Mouse (Mus musculus): ENCODE results near the gene Braf. TPM values are rescaled to one million over a fixed set of nuclear protein-coding genes. Genes with fewer than 3 reads are reported as not detected.

Gene Braf
- total and polyA plus RNA-seq, 3 experiments: 4.0 to 41.6 (median 29.2) TPM

- no peak for DNase-seq
Observed at GRCm38 (mm10) chr6:39606862-39607261, 118.4 kb downstream of the Braf start.

- no peak for DNase-seq
Observed at GRCm38 (mm10) chr6:39606056-39606455, 119.2 kb downstream of the Braf start.

GRCm38 (mm10) chr6:39604565-39604964 lies 120.7 kb downstream of the Braf start:
- DNase-seq: no peak

- DNase-seq: no peak
Observed at GRCm38 (mm10) chr6:39601828-39602227, 123.4 kb downstream of the Braf start.

- no peak for DNase-seq
Observed at GRCm38 (mm10) chr6:39600851-39601250, 124.4 kb downstream of the Braf start.

- peak; percentile 96 for DNase-seq
Observed at GRCm38 (mm10) chr6:39592401-39593214, 132.7 kb downstream of the Braf start, which contains the start of gene Ndufb2. Ndufb2 (plus strand) TSS chr6:39592574.

GRCm38 (mm10) chr6:39591481-39591880 lies 133.8 kb downstream of the Braf start:
- no peak for DNase-seq

- peak; percentile 63 for DNase-seq
Observed at GRCm38 (mm10) chr6:39585517-39585916, 139.7 kb downstream of the Braf start, which contains the start of gene Gm42420. Gm42420 (plus strand) TSS chr6:39585753.

GRCm38 (mm10) chr6:39581087-39581784 lies 144.0 kb downstream of the Braf start:
- DNase-seq: no peak

GRCm38 (mm10) chr6:39580558-39580957 lies 144.7 kb downstream of the Braf start:
- no peak for DNase-seq

- DNase-seq: no peak
Observed at GRCm38 (mm10) chr6:39579552-39579951, 145.7 kb downstream of the Braf start.

GRCm38 (mm10) chr6:39574951-39575350 lies 150.3 kb downstream of the Braf start:
- DNase-seq: no peak

GRCm38 (mm10) chr6:39574555-39574869 lies 150.8 kb downstream of the Braf start:
- DNase-seq: peak; percentile 51

GRCm38 (mm10) chr6:39573791-39574554 lies 151.3 kb downstream of the Braf start, which contains the start of gene Adck2:
Adck2 (plus strand) TSS chr6:39573873.
- peak; percentile 90 for DNase-seq

GRCm38 (mm10) chr6:39570426-39570825 lies 154.8 kb downstream of the Braf start:
- DNase-seq: peak; percentile 68

GRCm38 (mm10) chr6:39567528-39567927 lies 157.7 kb downstream of the Braf start:
- no peak for DNase-seq

GRCm38 (mm10) chr6:39562166-39563015 lies 162.9 kb downstream of the Braf start:
- DNase-seq: peak; percentile 82

GRCm38 (mm10) chr6:39559276-39559939 lies 165.9 kb downstream of the Braf start:
- DNase-seq: no peak

GRCm38 (mm10) chr6:39557723-39558261 lies 167.5 kb downstream of the Braf start, which contains the start of gene Dennd2a:
Dennd2a (minus strand) TSS chr6:39557867.
- peak; percentile 82 for DNase-seq

GRCm38 (mm10) chr6:39556900-39557659 lies 168.2 kb downstream of the Braf start:
- DNase-seq: peak; percentile 66
